Mouse (Mus musculus) lung, adult 2 months (tissue): ENCODE results near the gene Dnajb6. TPM values are rescaled to one million over a fixed set of nuclear protein-coding genes. Genes with fewer than 3 reads are reported as not detected.

Experiments
- DNase-seq: peaks from one replicate; pipeline ENCODE4 v3.0.0; 2022
- H3K4me1 ChIP-seq: fragments of 200-500 bp; 2 replicates; pipeline ENCODE4 v1.6.1; 2011; ENCODE audit warnings: low read length; ENCODE audit not compliant: control insufficient read depth, insufficient read depth
- H3K4me3 ChIP-seq: fragments of 200-500 bp; replicated peaks from 2 replicates; pipeline ENCODE3; 2011; ENCODE audit warnings: low read depth, mild to moderate bottlenecking, control low read depth, low read length; ENCODE audit errors: extremely low read depth
- CTCF ChIP-seq: fragments of 200-500 bp; IDR thresholded peaks from 2 replicates; pipeline ENCODE4 v1.5.1; 2011; ENCODE audit warnings: mild to moderate bottlenecking, low read length, control low read depth; ENCODE audit not compliant: insufficient read depth
- POLR2A ChIP-seq: fragments of 200-500 bp; IDR thresholded peaks from 2 replicates; pipeline ENCODE4 v1.6.1; 2011; ENCODE audit warnings: low read depth, mild to moderate bottlenecking, control low read depth, low read length, borderline replicate concordance; ENCODE audit errors: extremely low read depth
- WGBS: fragments of 180-500 bp; shearing (Covaris S2); methylation state at CpG from one replicate; pipeline ENCODE4 v1.1.7; 2018; 5-methylcytosine and 5-hydroxymethylcytosine counted together
- polyA plus RNA-seq: library from polyadenylated mRNA; depleted of rRNA; stranded (reverse); fragments of >200 nt; gene quantifications from 2 replicates; pipeline ENCODE4 v1.2.3, GENCODE M21; 2012; rRNA removed

The Dnajb6 gene
- polyA plus RNA-seq, 1 experiment, result 29.4 TPM

- Histone ChIP-seq H3K4me3 (no peak overlapping the region), H3K4me1 (no peaks in the 10 kb centered on the region)
- WGBS, result 61% methylated on average over 4 of the region's 4 CpGs
- DNase-seq, result no peak
- TF ChIP-seq CTCF, result no peak
- TF ChIP-seq POLR2A, result no peak
These were observed 128.8 kb downstream of the Dnajb6 start for GRCm38 (mm10) chr5:29864291-29864737.

GRCm38 (mm10) chr5:29864994-29865393, 129.5 kb downstream of the Dnajb6 start:
- Histone ChIP-seq H3K4me1 (no peaks in the 10 kb centered on the region), H3K4me3 (no peak overlapping the region)
- DNase-seq, result no peak
- TF ChIP-seq POLR2A, result no peak
- TF ChIP-seq CTCF, result no peak
- 49% methylated on average over 4 of the region's 4 CpGs for WGBS

Other genes with a start within 250 kb of the Dnajb6 start
- 8.1 and 13.6 TPM in 2 replicates for gene Ube3c, start 166.4 kb upstream of the Dnajb6 start, polyA plus RNA-seq
- gene Gm5129, start 248 bp downstream of the Dnajb6 start, polyA plus RNA-seq, result not detected in 2 replicates